Mouse (Mus musculus) kidney, postnatal 25 days (tissue): Measurements from ENCODE around the gene Tnpo3.
A peak's percentile ranks its signal among the peaks of the same experiment; 100 is the strongest.
"Not testable (repeated sequence)": the region's sequence is repeated elsewhere in the genome, so short reads cannot be mapped to it uniquely, and the experiment has no call there.

Experiments
- DNase-seq, 2 experiments: peaks; one replicate each; pipeline ENCODE4 v3.0.0; 2021; ENCODE audit warnings: mixed read lengths in 2 of 2

Gene Tnpo3

GRCm38 (mm10) chr6:29620840-29621543 is 11.3 kb upstream of the Tnpo3 start:
- DNase-seq: no peak

- peak; percentile 24 to 58 for DNase-seq
These were observed 10.5 kb upstream of the Tnpo3 start for GRCm38 (mm10) chr6:29620176-29620575.

GRCm38 (mm10) chr6:29610020-29610640 is 443 bp upstream of the Tnpo3 start:
- not testable (repeated sequence) for DNase-seq

DNA sequence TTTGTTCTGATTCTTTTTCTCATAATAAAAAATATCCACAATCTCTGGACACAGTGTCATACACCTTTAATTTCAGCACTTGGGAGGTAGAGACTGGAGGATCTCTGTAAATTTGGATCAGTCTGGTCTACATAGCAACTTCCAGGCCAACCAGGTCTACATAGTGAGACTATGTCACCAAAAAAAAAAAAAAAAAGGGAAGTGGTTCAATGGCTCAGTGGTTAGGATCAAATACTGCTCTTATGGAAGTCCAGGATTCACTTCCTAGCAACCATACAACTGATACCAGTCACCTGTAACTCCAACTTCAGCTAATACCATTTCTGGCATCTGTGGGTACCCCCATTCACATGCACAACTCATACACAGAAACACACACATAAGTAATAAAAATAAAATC is 9.5 kb downstream of the Tnpo3 start:
- DNase-seq: no peak

DNA sequence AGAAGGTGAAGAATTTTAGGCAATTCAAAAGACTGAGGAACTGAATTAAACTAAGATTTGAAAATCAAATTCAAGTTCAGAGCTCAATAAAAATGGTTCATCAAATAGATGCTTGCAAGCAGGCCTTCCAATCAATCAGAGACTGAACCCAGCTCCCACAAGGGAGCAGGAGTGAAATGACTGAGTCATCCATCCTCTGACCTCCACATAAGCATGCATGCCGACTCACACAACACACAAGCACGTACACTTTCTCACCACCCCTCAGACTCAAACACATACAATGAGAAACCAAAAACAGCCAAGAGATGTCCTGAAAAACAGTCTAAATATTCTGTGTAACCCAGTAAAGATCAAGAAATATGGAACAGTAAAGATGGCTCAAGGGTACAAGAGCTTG is 14.0 kb downstream of the Tnpo3 start:
- DNase-seq: no peak

GRCm38 (mm10) chr6:29581202-29581601 is 28.5 kb downstream of the Tnpo3 start:
- no peak for DNase-seq

- DNase-seq: no peak
These were observed 28.9 kb downstream of the Tnpo3 start for GRCm38 (mm10) chr6:29580770-29581169.

DNA sequence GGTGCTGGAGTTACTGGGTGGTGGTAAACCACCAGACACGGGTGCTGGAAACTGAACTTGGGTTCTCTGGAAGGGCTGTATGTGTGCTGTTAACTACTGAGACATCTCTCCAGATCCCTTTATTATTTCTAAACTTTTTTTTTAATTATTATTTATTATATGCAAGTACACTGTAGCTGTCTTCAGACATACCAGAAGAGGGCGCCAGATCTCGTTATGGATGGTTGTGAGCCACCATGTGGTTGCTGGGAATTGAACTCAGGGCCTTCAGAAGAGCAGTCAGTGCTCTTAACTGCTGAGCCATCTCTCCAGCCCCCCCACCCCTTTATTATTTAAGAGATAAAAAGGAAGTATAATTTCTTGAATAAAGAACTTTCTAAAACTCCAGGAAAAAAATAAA is 33.3 kb downstream of the Tnpo3 start:
- not testable (repeated sequence) for DNase-seq

DNA sequence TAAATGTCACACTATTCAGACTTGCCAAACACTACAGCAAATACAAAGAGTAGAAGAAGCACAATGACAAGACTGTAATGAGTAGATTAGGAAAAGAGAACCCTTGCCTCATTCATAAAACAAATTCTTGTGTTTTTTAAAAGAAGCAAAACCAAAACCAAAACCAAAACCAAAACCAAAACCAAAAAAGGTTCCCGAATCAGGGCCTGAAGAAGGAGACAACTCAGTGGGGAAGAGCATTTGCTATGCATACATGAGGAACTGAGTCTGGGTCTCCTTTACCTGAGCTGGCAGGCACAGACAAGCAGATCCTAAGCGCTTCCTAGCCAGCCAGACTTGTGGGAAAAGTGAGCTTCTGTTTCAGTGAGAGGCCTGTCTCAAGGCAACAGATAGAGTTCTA is 52.6 kb downstream of the Tnpo3 start:
- no peak for DNase-seq

DNA sequence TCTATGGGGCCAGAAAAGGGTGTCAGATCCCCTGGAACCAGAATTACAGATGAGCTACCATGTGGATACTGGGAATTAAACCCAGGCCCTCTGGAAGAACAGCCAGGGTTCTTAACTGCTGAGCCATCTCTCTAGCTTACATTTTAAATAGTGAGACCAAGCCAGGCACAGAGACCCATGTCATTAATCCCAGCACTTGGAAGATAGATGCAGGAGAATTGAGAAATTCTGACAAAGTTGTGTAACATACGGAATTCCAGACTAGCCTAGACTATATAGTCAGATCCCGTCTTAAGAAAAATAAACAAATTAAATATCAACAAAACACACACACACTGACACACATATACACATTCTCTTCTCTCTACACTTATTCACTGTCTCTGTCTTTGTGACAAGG is 57.2 kb downstream of the Tnpo3 start:
- DNase-seq: no peak

DNA sequence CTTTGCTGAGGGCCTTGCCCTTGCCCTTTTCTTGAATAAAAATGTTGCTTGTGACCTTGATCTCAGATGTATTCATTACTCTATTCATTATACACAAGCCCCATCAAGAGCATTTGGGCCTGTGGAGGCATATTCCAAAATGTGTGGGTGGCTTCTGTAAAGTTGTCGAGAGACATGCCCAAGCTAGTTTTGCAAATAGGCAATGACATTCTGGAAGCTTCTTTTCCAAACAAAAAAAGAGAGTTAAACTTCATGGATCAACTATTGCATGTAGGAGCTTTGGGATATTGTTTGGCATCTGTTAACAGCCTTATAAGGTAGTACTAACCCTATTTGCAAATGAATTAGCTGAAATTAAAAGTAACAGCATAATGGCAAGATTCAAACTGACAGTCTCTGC is 61.6 kb downstream of the Tnpo3 start:
- no peak for DNase-seq

GRCm38 (mm10) chr6:29547582-29547981 is 62.1 kb downstream of the Tnpo3 start:
- no peak for DNase-seq

DNA sequence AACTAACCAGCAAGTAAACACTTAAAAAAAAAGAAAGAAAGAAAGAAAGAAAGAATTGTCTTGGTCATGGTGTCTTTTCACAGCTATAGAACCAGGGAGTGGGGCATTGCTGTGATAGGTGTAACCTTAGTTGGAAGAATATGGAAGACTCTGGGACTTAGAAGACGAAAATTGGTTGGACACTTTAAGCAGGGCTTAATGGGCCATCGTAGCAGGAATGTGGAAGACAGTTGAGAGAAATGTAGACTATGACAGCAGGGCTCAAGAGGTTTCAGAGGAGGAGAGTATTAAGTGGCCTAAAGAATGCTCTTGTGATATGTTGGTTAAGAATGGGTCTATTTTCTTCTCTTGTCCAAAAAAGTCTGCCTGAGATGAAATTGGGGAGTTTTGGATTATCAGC is 64.1 kb downstream of the Tnpo3 start:
- DNase-seq: no peak

DNA sequence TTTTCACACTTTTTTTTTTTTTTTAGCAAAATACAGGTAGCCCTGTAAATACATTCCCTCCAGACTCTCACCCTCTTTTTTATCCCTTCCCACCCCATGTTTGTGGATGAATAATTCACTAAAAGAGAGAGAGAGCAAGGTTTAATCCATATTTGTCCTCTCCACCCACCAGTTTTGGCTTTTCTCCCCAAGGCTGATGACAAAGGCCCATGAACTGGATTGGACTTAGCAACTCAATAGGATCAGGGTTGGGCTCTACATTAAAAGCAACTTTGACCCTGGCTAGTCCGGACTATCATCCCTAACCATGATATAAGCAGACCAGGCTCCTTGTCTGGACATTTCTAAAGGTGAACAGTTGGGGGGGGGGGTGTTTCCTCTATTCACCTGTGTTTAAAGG is 68.7 kb downstream of the Tnpo3 start:
- peak in 1 of 2 experiments; percentile 42 for DNase-seq

DNA sequence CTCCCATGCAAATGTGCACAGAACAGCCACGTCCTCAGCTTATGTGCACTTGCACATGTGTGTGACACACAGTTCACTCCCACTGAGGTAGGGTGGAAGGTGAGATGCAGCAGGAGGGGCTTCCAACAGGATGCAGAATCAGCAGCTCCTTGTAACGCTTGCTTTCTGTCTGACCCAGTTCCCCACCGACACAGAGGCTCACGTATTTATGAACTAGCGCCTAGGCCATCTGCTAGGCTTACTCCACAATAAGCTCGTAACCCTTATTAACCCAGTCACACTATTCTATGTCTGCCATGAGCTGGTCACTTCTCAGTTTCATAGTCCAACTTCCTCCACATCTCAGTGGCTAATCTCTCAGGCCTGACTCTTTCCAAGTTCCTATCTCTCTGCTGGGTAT is 69.5 kb downstream of the Tnpo3 start:
- DNase-seq: no peak

GRCm38 (mm10) chr6:29539502-29539901 is 70.2 kb downstream of the Tnpo3 start:
- DNase-seq: no peak

- no peak for DNase-seq
These were observed 72.5 kb downstream of the Tnpo3 start for GRCm38 (mm10) chr6:29537221-29537620.

GRCm38 (mm10) chr6:29536651-29537193 is 73.0 kb downstream of the Tnpo3 start:
- DNase-seq: no peak

- DNase-seq: peak; percentile 73 to 87
These were observed 74.4 kb downstream of the Tnpo3 start for GRCm38 (mm10) chr6:29535316-29535715.

DNA sequence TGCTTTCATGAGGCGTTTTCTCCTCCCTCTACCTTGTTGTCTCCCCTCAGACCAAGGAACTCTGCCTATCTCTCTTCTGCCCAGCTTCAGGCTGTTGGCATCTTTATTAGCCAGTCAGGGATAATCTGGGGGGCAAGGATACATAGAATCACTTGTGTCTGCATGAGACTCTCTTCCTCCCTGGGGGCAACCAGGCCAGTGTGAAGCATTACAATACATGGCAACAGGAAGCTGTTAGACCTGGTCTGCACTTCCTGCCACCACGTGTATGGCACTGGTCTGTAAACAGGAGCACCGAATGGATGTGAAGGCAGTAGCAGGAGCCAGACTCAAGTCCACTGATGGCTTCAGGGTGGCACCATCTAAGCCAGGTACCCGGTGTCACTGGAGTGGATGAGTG is 79.6 kb downstream of the Tnpo3 start:
- no peak for DNase-seq

- no peak for DNase-seq
These were observed 80.3 kb downstream of the Tnpo3 start for GRCm38 (mm10) chr6:29529444-29529820.

DNA sequence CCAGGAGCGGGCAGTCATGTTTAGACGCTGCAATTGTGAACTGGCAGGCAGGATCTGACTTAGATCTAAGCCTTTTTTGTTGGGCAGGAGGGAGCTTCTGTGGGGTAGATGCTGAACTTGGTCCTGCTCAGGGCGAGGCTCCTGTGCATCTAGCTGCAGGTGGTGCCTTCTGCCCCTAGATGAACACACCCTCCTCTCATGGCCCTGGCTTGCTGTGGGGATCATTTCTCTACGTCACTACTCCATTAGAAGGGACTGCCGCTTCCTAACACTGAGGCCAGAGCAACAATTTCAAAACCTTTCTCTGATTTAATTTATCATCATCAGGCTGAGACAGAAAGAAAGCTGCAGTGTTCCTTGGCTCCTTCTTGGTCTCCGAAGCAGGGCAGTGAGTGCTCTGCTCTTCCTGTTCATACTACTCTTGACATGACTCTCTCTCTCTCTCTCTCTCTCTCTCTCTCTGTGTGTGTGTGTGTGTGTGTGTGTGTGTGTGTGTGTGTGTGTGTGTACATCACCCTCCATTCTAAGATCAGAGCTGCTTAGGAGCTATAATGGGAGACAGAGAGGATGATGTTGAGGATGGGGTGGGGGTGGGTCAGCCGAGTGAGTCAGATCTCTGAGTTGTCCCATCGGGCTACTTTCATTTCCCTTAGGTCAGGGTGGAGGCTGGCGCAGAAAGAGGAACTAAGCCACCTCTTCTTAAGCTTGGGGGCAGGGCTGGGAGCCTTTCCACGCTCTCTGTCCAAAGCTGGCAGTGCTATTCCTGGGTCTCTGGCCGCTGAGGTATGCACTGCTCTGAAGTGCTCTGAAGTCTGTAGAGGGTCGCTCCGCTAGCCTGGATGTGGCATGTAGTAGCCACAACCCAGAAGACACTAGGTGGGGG is 80.9 kb downstream of the Tnpo3 start:
- no peak for DNase-seq

- no peak for DNase-seq
These were observed 81.6 kb downstream of the Tnpo3 start for GRCm38 (mm10) chr6:29528165-29528505.
